Mouse (Mus musculus) monocyte, adult 59 days (primary cell): ENCODE results near the gene Gm21870. TPM values are rescaled to one million over a fixed set of nuclear protein-coding genes. Genes with fewer than 3 reads are reported as not detected.

Experiments used
- total RNA-seq, 2 experiments: library from RNA; stranded (reverse); gene quantifications; one replicate each; pipeline ENCODE4 v1.2.4; 2023

Gene Gm21870
- not detected for total RNA-seq

DNA sequence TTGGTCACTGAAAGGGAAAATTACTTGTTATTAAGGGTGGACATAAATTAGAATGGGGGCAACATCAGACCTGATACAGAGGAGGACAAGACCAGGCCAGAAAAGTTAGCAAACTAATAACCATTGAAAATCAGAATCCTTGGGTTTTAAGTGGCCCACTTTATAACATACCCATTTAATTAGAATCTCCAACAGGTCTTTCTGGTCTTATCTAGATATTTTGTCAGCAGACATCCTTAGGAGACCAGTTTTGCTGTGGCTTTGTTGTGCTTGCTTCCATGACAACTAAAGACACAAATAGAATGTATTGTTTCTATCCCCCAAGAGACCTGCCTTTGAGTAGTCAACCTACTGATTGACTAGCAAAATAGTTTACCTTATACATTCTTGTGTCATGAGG is at the start of gene Gm21870:
Gene Gm21870 (minus strand): TSS at position 101 of the 400 bp plus-strand sequence.

DNA sequence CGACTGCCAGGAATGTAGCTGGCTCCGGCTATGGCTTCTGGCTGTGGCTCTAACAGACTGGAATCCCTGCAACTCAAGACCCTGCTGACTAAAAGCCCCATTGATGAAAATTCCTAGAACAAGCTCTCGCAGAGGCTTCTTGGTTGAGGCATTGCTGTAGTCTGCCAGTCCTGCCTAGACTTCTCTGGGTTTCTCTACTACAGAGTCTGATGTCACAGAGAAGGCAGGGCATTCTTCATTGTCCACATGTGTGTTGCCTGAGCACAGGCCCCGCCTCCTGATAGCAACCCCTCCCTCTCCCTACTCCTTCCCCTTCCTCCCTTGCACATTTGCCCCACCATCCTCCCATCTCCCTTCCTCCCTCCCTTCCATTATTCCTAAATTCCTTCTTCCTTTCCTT is 30.2 kb downstream of the Gm21870 start, which contains the start of gene Btbd35f6:
Gene Btbd35f6 (minus strand): TSS at position 101 of the 400 bp plus-strand sequence.

Other genes starting within 250 kb of the Gm21870 start
- gene Btbd35f6, start 30.3 kb downstream of the Gm21870 start, total RNA-seq = not detected
- not detected for gene Btbd35f9, start 174.7 kb upstream of the Gm21870 start, total RNA-seq